Mouse (Mus musculus) lung, embryonic 16.5 days (tissue): ENCODE results near the gene Col23a1. TPM values are rescaled to one million over a fixed set of nuclear protein-coding genes. Genes with fewer than 3 reads are reported as not detected.
A peak's percentile ranks its signal among the peaks of the same experiment; 100 is the strongest.

Experiments
- ATAC-seq: fragments of 200-750 bp; cut with Nextera tagmentation; 2 replicates; pipeline ENCODE4 v1.8.0; 2017; ENCODE audit warnings: low read depth, mild to moderate bottlenecking, moderate library complexity
- H3K27ac ChIP-seq: fragments of 300-500 bp; sonication (generic); 2 replicates; pipeline ENCODE4 v1.5.1; 2014; ENCODE audit warnings: mild to moderate bottlenecking, control low read depth, low read length
- H3K27me3 ChIP-seq: fragments of 300-500 bp; sonication (generic); 2 replicates; pipeline ENCODE4 v1.6.1; 2014; ENCODE audit warnings: low read depth, low read length, mixed read lengths; ENCODE audit not compliant: control insufficient read depth, insufficient read depth
- H3K36me3 ChIP-seq: fragments of 300-500 bp; sonication (generic); 2 replicates; pipeline ENCODE4 v1.6.1; 2014; ENCODE audit warnings: low read length; ENCODE audit not compliant: control insufficient read depth, insufficient read depth
- H3K4me1 ChIP-seq: fragments of 300-500 bp; sonication (generic); replicated peaks from 2 replicates; pipeline ENCODE4 v1.6.1; 2014; ENCODE audit warnings: low read length, mixed read lengths; ENCODE audit not compliant: control insufficient read depth, insufficient read depth
- H3K4me2 ChIP-seq: fragments of 300-500 bp; sonication (generic); 2 replicates; pipeline ENCODE4 v1.6.1; 2014; ENCODE audit warnings: low read depth, low read length, control low read depth
- H3K4me3 ChIP-seq: fragments of 300-500 bp; sonication (generic); 2 replicates; pipeline ENCODE4 v1.5.1; 2014; ENCODE audit warnings: mild to moderate bottlenecking, low read length, control low read depth
- H3K9ac ChIP-seq: fragments of 300-500 bp; sonication (generic); 2 replicates; pipeline ENCODE4 v1.6.1; 2014; ENCODE audit warnings: low read length, control low read depth
- H3K9me3 ChIP-seq: fragments of 300-500 bp; sonication (generic); 2 replicates; pipeline ENCODE4 v1.6.1; 2016; ENCODE audit warnings: low read length; ENCODE audit not compliant: control insufficient read depth
- WGBS: fragments of 180-500 bp; shearing (Covaris S2); extraction: QIAGEN DNeasy Blood & Tissue Kit; methylation state at CpG from one replicate; pipeline ENCODE4 v1.1.7; 2014; 5-methylcytosine and 5-hydroxymethylcytosine counted together
- polyA plus RNA-seq: library from polyadenylated mRNA; unstranded; fragments of >200 nt; fragmentation: Nextera tagmentation; extraction: Ambion mirVana; gene quantifications from 2 replicates; pipeline ENCODE4 v1.2.1, GENCODE M21; 2015

The Col23a1 gene
- polyA plus RNA-seq, 1 experiment from 2014 or later, result 9.7 TPM

DNA sequence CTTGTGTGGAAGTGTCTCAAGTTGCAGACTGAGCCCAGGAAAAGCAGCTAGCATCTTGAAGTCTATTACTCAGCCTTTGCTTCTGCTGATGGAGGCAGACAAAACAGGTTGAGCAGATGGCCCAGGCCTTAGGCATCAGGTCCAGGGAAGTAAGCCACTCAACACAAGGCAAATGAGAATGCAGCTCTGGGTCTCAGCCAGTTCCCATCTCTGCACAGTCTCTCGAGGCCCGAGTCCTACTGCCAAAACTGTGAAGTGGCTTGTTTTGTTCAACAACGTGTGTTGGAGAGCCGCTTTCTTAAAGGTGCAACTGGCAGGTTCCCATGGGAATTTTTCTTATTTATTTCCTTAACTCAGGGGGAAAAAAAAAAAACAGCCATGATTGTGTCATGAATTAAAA is 101.8 kb downstream of the Col23a1 start:
- peaks cover 12% of the 10 kb centered on the region; the same call in 1 of the 2 replicates for H3K4me1 ChIP-seq
- no peaks in the 10 kb centered on the region for H3K27me3 ChIP-seq
- H3K9ac ChIP-seq, result no peak overlapping the region
- no peak for ATAC-seq
- no peaks in the 10 kb centered on the region for H3K36me3 ChIP-seq
- H3K9me3 ChIP-seq, result no peaks in the 10 kb centered on the region
- H3K4me3 ChIP-seq, result no peak overlapping the region
- WGBS, result 43% methylated on average over 4 of the region's 4 CpGs
- no peak overlapping the region for H3K27ac ChIP-seq
- H3K4me2 ChIP-seq, result no peak overlapping the region

DNA sequence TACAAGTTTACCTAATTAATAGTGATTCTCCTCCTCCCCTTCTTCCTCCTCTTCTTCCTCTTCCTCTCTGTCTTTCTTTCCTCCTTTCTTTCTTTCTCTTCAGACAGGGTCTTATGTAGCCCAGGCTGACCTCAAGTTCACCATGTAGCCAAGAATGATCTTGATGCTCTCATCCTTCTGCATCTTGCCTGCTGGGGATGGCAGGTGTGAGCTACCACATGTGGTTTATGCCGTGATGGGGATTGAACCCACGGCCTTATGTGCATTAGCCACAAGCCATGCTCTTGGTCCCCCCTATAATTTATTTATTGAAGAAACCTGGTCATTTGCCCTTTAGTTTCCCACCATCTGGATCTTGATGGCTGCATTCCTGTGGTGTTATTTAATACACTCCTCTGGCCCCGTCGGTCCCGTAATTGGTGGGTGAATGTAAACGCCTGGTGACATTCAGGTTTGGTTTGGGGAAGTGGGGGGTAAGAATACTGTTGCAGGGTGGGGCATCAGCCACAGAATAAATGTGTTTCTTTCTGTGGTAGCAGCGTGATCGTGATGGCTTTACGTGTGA is 104.7 kb downstream of the Col23a1 start:
- 68% methylated on average over 9 of the region's 9 CpGs for WGBS
- no peaks in the 10 kb centered on the region for H3K36me3 ChIP-seq
- no peak overlapping the region for H3K9ac ChIP-seq
- H3K27ac ChIP-seq, result no peak overlapping the region
- no peak overlapping the region for H3K4me2 ChIP-seq
- H3K4me3 ChIP-seq, result no peak overlapping the region
- no peaks in the 10 kb centered on the region for H3K9me3 ChIP-seq
- H3K27me3 ChIP-seq, result no peaks in the 10 kb centered on the region
- peaks cover 15% of the 10 kb centered on the region for H3K4me1 ChIP-seq
- ATAC-seq, result no peak

DNA sequence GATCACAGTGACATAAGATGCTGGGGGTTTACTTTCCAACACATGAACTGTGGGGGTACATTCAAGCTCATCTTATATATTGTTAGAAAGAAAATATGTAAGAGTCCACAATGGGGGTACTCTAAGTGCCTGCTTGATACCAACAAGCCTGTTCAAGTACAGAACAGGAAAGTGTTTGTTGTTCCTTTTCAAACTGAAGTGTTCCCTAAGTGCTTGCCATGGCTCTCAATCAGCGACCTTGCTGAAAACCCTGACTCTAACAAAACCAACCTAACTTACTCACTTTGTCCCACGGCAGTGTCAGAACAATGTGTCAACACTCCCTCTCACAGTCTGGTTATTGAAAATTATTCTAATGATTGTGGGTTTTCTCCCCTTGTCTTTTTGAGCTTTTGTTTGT is 106.7 kb downstream of the Col23a1 start:
- Histone ChIP-seq H3K4me2 (no peak overlapping the region), H3K9me3 (no peaks in the 10 kb centered on the region), H3K4me3 (no peak overlapping the region), H3K36me3 (no peaks in the 10 kb centered on the region), H3K9ac (no peak overlapping the region), H3K27ac (no peak overlapping the region), H3K27me3 (no peaks in the 10 kb centered on the region), H3K4me1 (peaks cover 10% of the 10 kb centered on the region)
- WGBS, result 35% methylated on average over 2 of the region's 2 CpGs
- ATAC-seq, result peak; percentile 62

DNA sequence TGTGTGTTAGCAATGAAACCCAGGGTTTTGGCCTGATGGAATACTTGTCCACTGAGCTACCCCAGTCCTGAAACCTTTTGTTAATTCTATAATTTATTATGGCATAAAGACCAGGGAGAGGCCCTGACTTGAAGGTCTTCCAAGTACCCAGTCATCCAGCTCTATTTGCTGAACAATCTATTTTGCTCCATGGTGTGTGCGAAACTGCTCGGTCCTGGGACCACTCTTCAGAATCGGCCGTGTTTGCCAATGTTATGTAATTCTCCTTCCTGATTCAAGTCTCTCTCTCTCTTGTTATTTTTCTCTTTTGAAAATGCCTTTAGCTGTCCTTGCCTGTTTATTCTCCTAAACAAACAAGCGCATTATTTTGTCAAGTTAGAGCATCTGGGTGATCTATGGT is 108.4 kb downstream of the Col23a1 start:
- Histone ChIP-seq H3K4me1 (peaks cover 10% of the 10 kb centered on the region), H3K36me3 (no peaks in the 10 kb centered on the region), H3K4me3 (no peak overlapping the region), H3K27ac (no peak overlapping the region), H3K9me3 (no peaks in the 10 kb centered on the region), H3K9ac (no peak overlapping the region), H3K27me3 (no peaks in the 10 kb centered on the region), H3K4me2 (no peak overlapping the region)
- ATAC-seq, result peak; percentile 57; the same call in 1 of the 2 replicates
- WGBS, result 48% methylated on average over 5 of the region's 5 CpGs

DNA sequence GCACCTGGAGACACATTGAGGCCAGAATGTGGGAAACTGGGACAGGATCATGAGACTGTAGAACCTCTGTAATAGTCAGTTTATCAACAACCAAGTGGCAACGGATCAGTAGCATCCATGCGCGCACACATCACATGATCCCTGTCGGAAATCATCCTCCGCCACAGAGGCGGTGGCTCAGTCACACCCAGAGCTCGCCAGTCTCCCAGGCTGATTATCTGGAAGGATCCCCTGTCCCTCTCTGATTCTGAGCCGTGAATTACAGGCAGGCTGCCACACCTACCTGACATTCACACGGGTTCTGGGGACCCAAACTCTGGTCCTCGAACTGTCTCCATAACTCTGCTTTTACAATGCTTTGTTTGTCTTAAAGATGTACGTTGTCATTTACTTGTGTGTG is 110.6 kb downstream of the Col23a1 start:
- Histone ChIP-seq H3K9me3 (no peaks in the 10 kb centered on the region), H3K27ac (no peak overlapping the region), H3K36me3 (no peaks in the 10 kb centered on the region), H3K4me1 (peaks cover 10% of the 10 kb centered on the region), H3K4me2 (no peak overlapping the region), H3K27me3 (no peaks in the 10 kb centered on the region), H3K9ac (no peak overlapping the region), H3K4me3 (no peak overlapping the region)
- WGBS, result 79% methylated on average over 11 of the region's 11 CpGs
- ATAC-seq, result no peak

DNA sequence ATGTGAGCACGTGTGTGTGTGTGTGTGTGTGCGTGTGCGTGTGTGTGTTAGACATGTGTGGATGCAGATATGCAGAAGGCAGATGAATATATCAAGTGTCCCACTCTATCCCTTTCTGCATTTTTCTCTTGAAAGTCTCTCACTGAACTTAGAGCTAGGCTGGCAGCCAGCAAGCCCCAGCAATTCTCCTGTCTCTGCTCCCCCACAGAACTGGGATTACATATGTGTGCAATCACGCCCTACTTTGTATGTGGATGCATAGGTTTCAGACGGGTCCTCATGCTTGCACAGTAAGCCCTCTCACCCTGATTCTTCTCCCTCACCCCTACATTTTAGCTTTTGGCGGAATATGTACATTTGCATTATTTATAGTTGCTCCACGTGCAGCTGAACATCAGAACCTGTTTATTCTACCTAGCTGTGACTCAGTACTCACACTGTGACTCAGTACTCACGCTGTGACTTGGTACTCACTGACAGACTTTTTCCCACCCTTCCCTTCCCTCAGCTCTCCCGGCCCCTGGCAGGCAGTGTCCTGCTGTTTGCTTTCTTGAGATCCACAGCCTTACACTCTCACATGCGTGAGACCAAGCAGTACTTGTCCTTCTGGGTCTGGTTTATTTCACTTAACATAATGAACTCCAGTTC is 111.9 kb downstream of the Col23a1 start:
- H3K4me2 ChIP-seq, result no peak overlapping the region
- 72% methylated on average over 10 of the region's 10 CpGs for WGBS
- no peak for ATAC-seq
- no peak overlapping the region for H3K9ac ChIP-seq
- no peaks in the 10 kb centered on the region for H3K36me3 ChIP-seq
- H3K4me1 ChIP-seq, result peaks cover 10% of the 10 kb centered on the region
- no peaks in the 10 kb centered on the region for H3K9me3 ChIP-seq
- no peaks in the 10 kb centered on the region for H3K27me3 ChIP-seq
- no peak overlapping the region for H3K4me3 ChIP-seq
- H3K27ac ChIP-seq, result no peak overlapping the region

DNA sequence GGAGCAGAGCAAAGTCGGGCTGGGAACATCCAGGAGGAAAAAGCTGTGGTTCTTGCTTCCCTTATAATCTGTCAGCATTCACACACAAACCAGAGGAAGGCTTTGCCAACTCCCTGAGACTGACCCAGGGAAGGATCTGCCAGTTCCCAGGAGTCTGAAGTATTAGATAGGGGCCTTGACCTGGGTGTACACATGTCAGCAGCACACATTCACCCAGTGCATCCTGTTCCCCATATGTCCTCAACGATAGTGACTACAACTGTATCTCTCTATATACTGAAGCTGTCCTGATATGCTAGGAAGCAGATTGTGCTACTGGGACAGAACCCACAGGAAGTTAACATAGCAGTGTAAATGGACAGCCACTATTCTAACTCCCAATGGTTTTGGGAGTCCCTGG is 114.2 kb downstream of the Col23a1 start:
- Histone ChIP-seq H3K4me1 (no peaks in the 10 kb centered on the region), H3K9me3 (no peaks in the 10 kb centered on the region), H3K9ac (no peak overlapping the region), H3K4me2 (no peak overlapping the region), H3K4me3 (no peak overlapping the region), H3K36me3 (no peaks in the 10 kb centered on the region), H3K27ac (no peak overlapping the region), H3K27me3 (no peaks in the 10 kb centered on the region)
- no peak for ATAC-seq
- 58% methylated on average over 2 of the region's 2 CpGs for WGBS

DNA sequence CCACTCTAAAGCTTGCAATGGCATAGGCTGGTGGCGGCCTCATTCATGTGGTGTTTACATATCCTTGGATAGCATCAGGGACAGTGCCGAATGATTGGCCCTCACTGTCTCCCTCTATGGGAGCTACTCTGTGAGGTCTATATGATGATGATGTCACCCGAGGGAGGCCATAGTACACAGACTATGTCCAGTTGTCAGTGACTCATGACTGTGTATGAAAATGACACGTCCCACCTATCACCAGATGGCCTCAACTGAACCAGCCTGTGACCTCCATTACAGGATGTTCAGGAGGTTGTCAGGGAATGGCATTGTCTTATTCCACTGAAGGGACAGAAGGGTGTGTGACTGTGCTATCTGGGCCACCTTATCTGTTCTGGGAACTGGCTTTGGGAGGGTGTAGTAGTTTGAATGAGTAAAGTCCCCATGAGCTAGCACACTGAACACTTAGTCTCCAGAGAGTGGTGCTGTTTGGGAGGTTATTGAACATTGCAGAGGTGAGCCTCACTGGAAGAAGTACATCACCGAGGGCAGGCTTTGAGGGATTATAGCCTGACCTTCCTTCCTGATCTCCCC is 115.2 kb downstream of the Col23a1 start:
- peak; percentile 34; the same call in 1 of the 2 replicates for ATAC-seq
- H3K36me3 ChIP-seq, result no peaks in the 10 kb centered on the region
- H3K4me3 ChIP-seq, result no peak overlapping the region
- no peaks in the 10 kb centered on the region for H3K4me1 ChIP-seq
- H3K27me3 ChIP-seq, result no peaks in the 10 kb centered on the region
- H3K9me3 ChIP-seq, result no peaks in the 10 kb centered on the region
- H3K27ac ChIP-seq, result no peak overlapping the region
- no peak overlapping the region for H3K9ac ChIP-seq
- no peak overlapping the region for H3K4me2 ChIP-seq
- WGBS, result 72% methylated on average over 5 of the region's 5 CpGs

DNA sequence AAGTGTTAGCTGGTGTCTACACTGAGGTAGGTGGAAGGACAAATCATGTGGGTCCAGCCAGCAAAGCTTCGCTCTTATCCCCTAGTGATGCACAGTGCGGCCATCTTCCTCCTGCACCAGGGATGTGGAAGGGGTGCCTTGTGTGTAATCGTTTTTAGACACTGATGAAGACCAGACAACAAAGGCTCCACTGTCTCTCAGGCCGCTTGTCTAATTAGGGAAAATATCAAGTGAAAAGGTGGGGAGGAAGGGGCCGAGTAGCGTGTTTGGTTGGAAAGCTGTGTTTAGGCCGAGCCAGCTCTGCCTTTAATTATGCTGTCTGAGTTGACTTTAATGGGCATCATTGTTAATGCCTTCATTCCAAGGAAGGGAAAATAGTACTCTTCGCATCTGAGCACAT is 116.8 kb downstream of the Col23a1 start:
- Histone ChIP-seq H3K9ac (no peak overlapping the region), H3K36me3 (no peaks in the 10 kb centered on the region), H3K4me3 (no peak overlapping the region), H3K4me2 (no peak overlapping the region), H3K27ac (no peak overlapping the region), H3K27me3 (no peaks in the 10 kb centered on the region), H3K4me1 (no peaks in the 10 kb centered on the region), H3K9me3 (no peaks in the 10 kb centered on the region)
- WGBS, result 84% methylated on average over 8 of the region's 8 CpGs
- no peak for ATAC-seq
